Mouse (Mus musculus) mouse embryonic stem cell (cell line): ENCODE data around the gene Olfr1251.
"Not testable (repeated sequence)": the region's sequence is repeated elsewhere in the genome, so short reads cannot be mapped to it uniquely, and the experiment has no call there.

Source experiments
- in situ Hi-C, 2 experiments: fragments of 300-500 bp; cut with MboI; formaldehyde crosslinking; loops; 1 replicate in 1 of 2; 3 replicates in 1 of 2; pipeline ENCODE4 v1.14.3; 2019 to 2020; ENCODE audit warnings: low sequenced_read_pairs in 2 of 2, low pct_unique_long_range_greater_than_20kb in 1 of 2, mixed read lengths in 1 of 2; ENCODE audit not compliant: unreplicated experiment in 1 of 2

Olfr1251 gene

GRCm38 (mm10) chr2:89671836-89672235, at the start of gene Olfr1251:
Gene Olfr1251 (minus strand): TSS chr2:89671936.
- in situ Hi-C loops: no loop called here

GRCm38 (mm10) chr2:89691980-89692379, 20.2 kb upstream of the Olfr1251 start:
- in situ Hi-C loops: no loop called here

GRCm38 (mm10) chr2:89661367-89661766, 10.4 kb downstream of the Olfr1251 start, which contains the start of gene Olfr1250:
Gene Olfr1250 (minus strand): TSS chr2:89661467.
- in situ Hi-C loops: no loop called here

DNA sequence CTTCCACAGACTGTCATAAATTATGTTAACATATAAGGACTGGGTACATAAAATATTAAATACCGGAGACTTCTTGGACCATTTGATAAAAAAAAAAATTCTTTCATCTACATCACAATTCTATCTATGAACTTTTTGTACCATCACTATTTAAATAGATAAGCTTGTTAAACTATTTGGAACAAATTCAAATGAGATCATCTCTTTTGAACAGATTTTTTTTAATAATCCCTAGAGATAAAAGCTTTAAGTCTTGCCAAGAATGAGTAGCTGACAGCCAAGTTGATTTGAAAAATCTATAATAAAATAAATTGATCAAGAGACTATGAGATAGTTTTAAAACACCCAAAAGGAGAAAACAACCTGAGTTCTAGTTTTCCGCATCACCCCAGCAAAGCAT, 36.9 kb downstream of the Olfr1251 start, which contains the start of gene Olfr1249:
Olfr1249 (minus strand) TSS at position 101 of the 400 bp plus-strand sequence.
- in situ Hi-C loops: no loop called here

DNA sequence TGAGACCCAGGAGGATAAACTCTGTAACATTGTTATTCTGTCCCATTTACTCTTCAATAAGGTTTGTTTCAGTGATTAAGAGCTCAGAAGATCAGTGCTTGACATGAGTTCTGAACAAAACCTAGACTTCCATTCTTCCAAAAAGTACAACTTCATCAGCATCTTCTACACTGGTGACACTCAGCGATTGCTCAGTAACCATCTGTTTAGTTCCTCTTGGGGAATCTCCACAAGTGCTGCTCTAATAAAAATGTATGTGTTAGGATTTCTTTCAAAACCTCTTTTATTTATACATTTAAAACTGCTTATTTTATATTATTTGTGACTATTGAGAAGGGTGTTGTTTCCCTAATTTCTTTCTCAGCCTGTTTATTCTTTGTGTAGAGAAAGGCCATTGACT, 53.6 kb downstream of the Olfr1251 start, which contains the start of gene Olfr1248:
Olfr1248 (minus strand) TSS at position 101 of the 400 bp plus-strand sequence.
- in situ Hi-C loops: not testable (repeated sequence)
